Mouse (Mus musculus) NIH3T3 (cell line): ENCODE data around the gene Ngf.
A peak's percentile ranks its signal among the peaks of the same experiment; 100 is the strongest.

Experiments
- DNase-seq: peaks from one replicate; pipeline ENCODE4 v3.0.0-alpha.2; 2012; ENCODE audit warnings: low read depth

Ngf gene

DNA sequence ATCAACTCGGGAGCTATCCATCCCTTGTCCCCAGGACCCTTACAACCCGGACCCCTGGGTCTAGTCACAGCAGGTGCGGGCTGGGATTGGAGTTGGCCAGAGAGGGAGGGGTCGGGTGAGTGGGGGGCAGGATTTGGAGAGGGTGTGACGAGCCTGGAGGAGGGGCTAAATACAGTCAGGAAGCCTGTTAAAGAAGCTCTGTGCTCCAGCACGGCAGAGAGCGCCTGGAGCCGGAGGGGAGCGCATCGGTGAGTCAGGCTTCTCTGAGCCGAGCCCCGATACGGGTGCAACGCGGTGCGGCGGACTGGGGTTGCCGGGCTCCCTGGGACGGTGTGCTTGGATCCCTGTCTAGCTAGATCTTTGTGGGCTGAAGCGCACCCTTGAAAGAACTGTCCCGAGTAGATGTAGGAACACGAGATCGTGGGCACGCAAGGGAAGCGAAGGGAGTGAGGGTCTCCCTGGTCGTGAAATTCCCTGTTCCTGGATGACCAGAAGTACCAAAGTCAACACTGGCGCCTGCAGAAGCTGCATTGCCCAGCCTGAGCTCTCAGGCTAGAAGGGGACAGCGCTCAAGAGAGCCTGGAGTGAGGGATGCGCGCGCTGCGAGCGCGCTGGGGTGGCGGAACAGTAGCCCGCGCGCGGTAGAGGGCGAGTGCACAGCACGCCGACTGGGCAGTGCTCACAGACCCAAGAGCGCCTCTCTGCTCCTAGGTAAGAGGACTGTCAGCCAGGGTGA, at the start of gene Ngf:
Gene Ngf (plus strand): TSS at position 207 of the 736 bp plus-strand sequence.
- DNase-seq, result peak; percentile 86

- peak; percentile 20 for DNase-seq
These were observed 24.2 kb upstream of the Ngf start for GRCm38 (mm10) chr3:102445567-102445966.

DNA sequence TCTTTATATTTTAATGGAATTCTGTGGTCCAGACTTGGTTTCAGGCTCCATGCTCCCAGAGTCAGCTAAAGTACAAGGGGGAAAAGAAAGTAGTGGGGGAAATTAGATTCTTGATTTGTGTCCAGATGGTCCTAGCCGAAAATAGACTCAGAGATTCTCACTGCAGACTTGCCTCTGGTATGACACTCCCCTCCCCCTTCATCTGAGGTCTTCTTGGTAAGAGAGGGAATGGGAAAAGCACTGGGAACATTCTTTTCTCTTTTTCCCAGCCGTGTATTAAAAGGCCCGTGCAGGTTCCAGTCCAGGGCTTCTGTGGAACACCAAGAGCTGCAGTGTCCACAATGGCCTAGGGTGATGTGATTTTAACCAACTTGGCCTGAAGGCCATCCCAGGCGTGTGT, 23.0 kb upstream of the Ngf start:
- DNase-seq, result no peak

- DNase-seq, result no peak
These were observed 15.2 kb upstream of the Ngf start for GRCm38 (mm10) chr3:102454566-102454965.

DNA sequence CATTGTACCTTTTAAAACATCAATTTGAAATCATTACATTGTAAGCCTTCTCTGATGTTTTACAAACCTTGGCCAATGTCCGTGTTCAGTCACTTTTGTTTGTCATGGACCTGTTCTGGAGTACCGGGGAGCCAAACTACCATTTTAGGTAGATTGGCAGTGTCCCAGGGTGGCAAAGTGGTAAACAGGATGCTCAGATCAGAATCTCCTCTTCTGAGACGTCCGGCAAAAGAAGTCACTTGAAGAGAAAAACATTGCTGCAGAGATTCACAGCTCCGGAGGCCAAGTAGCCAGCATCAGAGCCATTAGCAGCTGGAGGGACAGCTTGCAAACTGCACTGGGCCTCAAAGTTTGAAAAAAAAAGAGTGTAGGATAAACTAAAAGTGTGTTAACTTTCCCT, 9.2 kb upstream of the Ngf start:
- DNase-seq, result no peak

- no peak for DNase-seq
These were observed 8.7 kb upstream of the Ngf start for GRCm38 (mm10) chr3:102460986-102461385.

DNA sequence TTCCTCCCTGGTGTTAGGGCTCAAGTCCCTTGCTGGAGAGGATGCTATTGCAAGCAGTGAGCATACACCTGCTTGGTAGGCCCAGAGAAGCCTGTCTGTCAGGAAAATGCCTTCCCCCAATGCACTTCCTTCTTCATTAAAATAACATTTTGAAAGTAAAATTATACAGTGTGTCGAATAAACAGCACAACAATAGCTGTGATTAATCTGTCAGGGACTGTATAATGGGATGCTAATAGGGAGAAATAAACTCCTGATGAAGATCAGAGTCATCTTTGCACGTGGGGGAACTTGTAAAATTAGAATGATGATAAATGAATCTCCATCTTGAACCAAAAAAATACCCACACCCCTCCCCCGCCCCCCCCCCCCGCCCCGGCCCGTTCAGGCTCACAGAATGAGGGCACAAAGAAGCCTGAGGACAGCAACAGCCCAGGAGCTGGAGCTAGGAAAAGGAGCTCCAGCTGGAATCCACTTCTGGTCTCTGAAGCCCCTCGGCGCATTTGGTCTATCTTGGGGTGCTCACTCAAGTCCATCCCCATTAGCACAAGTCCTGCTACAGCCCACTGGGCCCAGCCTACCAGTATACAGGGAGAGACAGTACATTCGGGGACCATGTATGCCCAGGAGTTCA, 6.9 kb upstream of the Ngf start:
- no peak for DNase-seq

GRCm38 (mm10) chr3:102463339-102463738, 6.4 kb upstream of the Ngf start:
- no peak for DNase-seq

DNA sequence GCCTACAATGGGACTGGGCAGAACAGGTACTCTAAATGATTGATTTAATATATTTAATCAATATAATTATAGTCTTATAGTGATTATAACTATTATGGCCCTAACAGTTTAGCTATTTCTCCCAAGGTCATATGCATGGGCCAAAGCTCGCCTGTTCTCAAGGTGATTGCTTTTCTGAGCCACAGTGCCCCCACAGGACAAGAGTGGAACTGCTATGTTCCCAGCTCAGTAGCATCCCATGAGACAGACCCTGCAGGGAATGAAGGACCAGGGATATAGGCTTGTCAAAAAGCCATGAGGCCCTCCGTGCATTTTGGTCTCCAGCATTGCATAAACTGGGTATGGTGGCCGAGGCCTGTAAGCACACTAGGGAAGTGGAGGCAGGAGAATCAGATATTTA, 3.1 kb upstream of the Ngf start:
- DNase-seq, result peak; percentile 79

- no peak for DNase-seq
These were observed 2.6 kb upstream of the Ngf start for GRCm38 (mm10) chr3:102467121-102467520.

- DNase-seq, result peak; percentile 61
These were observed 1.5 kb downstream of the Ngf start for GRCm38 (mm10) chr3:102471251-102471650.

- DNase-seq, result no peak
These were observed 2.1 kb downstream of the Ngf start for GRCm38 (mm10) chr3:102471799-102472198.

- DNase-seq, result peak; percentile 76
These were observed 4.8 kb downstream of the Ngf start for GRCm38 (mm10) chr3:102474275-102475155.

GRCm38 (mm10) chr3:102477917-102478694, 8.4 kb downstream of the Ngf start:
- DNase-seq, result peak; percentile 77

DNA sequence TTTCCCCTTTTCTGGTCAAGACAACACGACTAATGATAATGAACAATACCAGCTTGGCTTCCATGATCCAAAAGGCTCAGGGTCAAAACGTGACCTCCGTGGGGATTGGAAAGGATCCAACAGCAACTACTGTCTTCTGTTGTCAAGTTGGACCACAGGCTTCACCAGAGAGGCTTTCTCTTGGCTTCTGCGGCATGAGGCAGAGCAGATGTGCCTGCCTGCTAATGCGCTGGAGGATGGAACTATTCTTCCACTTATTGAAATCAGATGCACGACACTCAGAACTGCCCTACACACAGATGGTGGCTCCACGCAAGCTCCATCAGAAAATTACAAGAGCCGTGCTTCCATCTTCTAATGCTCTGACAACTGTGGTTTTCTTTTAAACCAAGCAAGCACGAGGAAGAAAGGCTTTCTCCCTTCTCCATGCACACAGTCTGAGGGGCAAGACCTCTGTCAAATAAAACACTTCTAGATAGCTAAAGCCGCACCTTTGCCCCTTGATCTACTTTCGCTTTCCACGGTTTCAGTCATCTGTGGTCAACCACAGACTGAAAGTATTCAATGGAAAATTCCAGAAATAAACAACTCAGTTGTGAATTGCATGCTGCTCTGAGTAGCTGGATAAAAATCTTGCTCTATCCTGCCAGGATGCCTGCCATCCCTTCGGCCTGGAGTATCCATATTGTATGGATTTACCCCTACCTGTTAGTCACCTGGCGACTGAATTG, 20.8 kb downstream of the Ngf start:
- DNase-seq, result peak; percentile 88

GRCm38 (mm10) chr3:102498113-102498512, 28.4 kb downstream of the Ngf start:
- no peak for DNase-seq

DNA sequence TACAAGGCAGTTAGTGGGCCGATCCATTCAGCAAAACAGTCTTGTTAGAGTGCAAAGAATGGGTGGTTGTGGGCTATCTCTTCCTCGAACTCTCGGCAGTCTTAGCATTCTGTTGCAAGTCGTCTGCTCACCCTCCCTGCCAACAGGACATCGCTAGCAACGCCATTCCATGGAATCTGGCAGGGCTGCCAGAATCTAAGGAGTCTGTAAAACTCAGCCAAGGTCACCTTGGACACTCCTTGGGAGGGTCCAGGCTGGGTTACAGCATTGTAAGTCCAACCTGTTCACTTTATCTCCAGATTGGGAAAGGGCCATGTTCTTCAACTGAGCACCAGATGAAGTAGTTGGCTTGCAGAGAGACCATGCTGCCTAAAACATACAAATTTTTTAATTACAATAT, 29.2 kb downstream of the Ngf start:
- no peak for DNase-seq

GRCm38 (mm10) chr3:102500031-102500430, 30.3 kb downstream of the Ngf start:
- no peak for DNase-seq

- DNase-seq, result peak; percentile 61
These were observed 31.5 kb downstream of the Ngf start for GRCm38 (mm10) chr3:102501186-102501585.

DNA sequence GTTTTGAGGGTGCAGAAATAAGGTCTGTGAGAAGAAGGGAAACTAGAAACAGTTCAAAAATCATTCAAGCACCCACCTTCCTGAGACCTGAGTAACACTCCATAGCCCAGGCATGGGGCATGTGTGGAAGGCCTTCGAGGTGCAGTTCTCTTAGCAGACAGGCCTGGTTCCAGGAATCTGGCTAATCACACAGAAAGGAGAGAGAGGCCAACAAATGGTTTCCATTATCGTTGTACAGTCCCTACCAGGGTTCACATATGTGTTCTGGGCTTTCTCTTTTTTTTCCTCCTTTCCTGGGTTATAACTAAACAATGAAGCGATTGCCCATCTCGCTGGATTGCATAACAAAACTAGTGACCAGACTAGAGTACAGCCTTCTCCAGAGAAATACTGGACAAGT, 35.4 kb downstream of the Ngf start:
- DNase-seq, result peak; percentile 68

- DNase-seq, result no peak
These were observed 36.3 kb downstream of the Ngf start for GRCm38 (mm10) chr3:102506061-102506460.
